Mouse (Mus musculus) mouse embryonic stem cell (cell line): ENCODE measurements around the gene Art3.

Experiments used
- in situ Hi-C, 2 experiments: fragments of 300-500 bp; cut with MboI; formaldehyde crosslinking; loops; 1 replicate in 1 of 2; 3 replicates in 1 of 2; pipeline ENCODE4 v1.14.3; 2019 to 2020; ENCODE audit warnings: low sequenced_read_pairs in 2 of 2, low pct_unique_long_range_greater_than_20kb in 1 of 2, mixed read lengths in 1 of 2; ENCODE audit not compliant: unreplicated experiment in 1 of 2

Gene Art3

GRCm38 (mm10) chr5:92331635-92332338 lies at the start of gene Art3:
Art3 (plus strand) TSS chr5:92331827.
- in situ Hi-C loops, result no loop called here

GRCm38 (mm10) chr5:92282571-92282970 lies 49.1 kb upstream of the Art3 start:
- in situ Hi-C loops, result no loop called here

GRCm38 (mm10) chr5:92283107-92283506 lies 48.5 kb upstream of the Art3 start:
- in situ Hi-C loops, result no loop called here

- in situ Hi-C loops, result no loop called here
Measured at GRCm38 (mm10) chr5:92287840-92288239, 43.8 kb upstream of the Art3 start.

- in situ Hi-C loops, result no loop called here
Measured at GRCm38 (mm10) chr5:92291652-92292414, 39.8 kb upstream of the Art3 start.

GRCm38 (mm10) chr5:92294525-92294924 lies 37.1 kb upstream of the Art3 start:
- in situ Hi-C loops, result no loop called here

- in situ Hi-C loops, result loop anchor here in 1 of 2 experiments (10.0 kb wide), 1 partner anchor 123 kb away; no protein-coding TSS in a partner anchor
Measured at GRCm38 (mm10) chr5:92302149-92302840, 29.3 kb upstream of the Art3 start.

- in situ Hi-C loops, result loop anchor here in 1 of 2 experiments (10.0 kb wide), 1 partner anchor 121 kb away; no protein-coding TSS in a partner anchor
Measured at GRCm38 (mm10) chr5:92304291-92304690, 27.3 kb upstream of the Art3 start.

- in situ Hi-C loops, result loop anchor here in 1 of 2 experiments (10.0 kb wide), 1 partner anchor 115 kb away; no protein-coding TSS in a partner anchor
Measured at GRCm38 (mm10) chr5:92309681-92310511, 21.7 kb upstream of the Art3 start, which contains the start of gene Sdad1. Sdad1 (minus strand) TSS chr5:92310479.

- in situ Hi-C loops, result no loop called here
Measured at GRCm38 (mm10) chr5:92312046-92312715, 19.4 kb upstream of the Art3 start.

- in situ Hi-C loops, result no loop called here
Measured at GRCm38 (mm10) chr5:92313776-92314175, 17.9 kb upstream of the Art3 start.

GRCm38 (mm10) chr5:92318119-92318518 lies 13.5 kb upstream of the Art3 start:
- in situ Hi-C loops, result loop anchor here (5.0 kb wide), 1 partner anchor 59 kb away; no protein-coding TSS in a partner anchor

GRCm38 (mm10) chr5:92318596-92318995 lies 13.0 kb upstream of the Art3 start:
- in situ Hi-C loops, result loop anchor here (5.0 kb wide), 1 partner anchor 59 kb away; no protein-coding TSS in a partner anchor

GRCm38 (mm10) chr5:92321631-92322400 lies 9.8 kb upstream of the Art3 start:
- in situ Hi-C loops, result no loop called here

GRCm38 (mm10) chr5:92322612-92323011 lies 9.0 kb upstream of the Art3 start:
- in situ Hi-C loops, result no loop called here

GRCm38 (mm10) chr5:92323264-92323663 lies 8.4 kb upstream of the Art3 start:
- in situ Hi-C loops, result no loop called here

- in situ Hi-C loops, result no loop called here
Measured at GRCm38 (mm10) chr5:92327367-92327766, 4.3 kb upstream of the Art3 start.
